Mouse (Mus musculus) cerebellum, postnatal 10 days (tissue): Measurements from ENCODE around the gene Spast.
"Not testable (repeated sequence)": the region's sequence is repeated elsewhere in the genome, so short reads cannot be mapped to it uniquely, and the experiment has no call there.

ENCODE experiments used
- DNase-seq, 2 experiments: peaks; one replicate each; pipeline ENCODE4 v3.0.0; 2021; ENCODE audit warnings: mixed read lengths in 2 of 2

The Spast gene

DNA sequence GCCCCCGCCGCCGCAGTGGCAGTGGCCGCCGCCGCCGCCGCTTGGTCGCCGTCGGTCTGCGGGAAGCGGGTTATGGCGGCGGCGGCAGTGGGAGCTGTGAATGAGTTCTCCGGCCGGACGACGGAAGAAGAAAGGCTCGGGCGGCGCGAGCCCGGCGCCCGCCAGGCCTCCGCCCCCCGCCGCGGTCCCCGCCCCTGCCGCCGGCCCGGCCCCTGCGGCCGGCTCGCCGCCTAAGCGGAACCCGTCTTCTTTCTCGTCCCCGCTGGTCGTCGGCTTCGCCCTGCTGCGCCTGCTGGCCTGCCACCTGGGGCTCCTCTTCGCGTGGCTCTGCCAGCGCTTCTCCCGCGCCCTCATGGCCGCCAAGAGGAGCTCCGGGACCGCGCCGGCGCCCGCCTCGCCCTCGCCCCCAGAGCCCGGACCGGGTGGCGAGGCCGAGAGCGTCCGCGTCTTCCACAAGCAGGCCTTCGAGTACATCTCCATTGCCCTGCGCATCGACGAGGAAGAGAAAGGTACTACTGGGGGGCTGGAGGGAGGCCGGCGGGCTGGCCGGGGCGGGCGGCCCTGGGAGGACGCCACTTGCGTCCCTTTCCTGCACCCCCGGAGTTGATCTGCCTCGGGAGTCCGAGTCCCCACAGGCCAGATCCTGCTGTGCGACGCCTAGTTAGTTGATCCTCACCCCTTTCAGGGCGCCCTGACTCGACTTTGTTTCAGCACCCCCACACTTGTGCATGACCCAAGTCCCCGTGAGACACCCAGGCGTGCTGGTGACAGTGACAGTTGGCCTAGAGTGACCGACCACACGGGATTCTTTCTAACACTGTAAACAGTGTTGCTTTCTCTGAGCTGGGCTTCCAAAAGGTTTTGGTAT is at the start of gene Spast:
Gene Spast, plus strand, starts transcription at position 51 of the 868 bp plus-strand sequence.
- peak; percentile 80 to 82 for DNase-seq

DNA sequence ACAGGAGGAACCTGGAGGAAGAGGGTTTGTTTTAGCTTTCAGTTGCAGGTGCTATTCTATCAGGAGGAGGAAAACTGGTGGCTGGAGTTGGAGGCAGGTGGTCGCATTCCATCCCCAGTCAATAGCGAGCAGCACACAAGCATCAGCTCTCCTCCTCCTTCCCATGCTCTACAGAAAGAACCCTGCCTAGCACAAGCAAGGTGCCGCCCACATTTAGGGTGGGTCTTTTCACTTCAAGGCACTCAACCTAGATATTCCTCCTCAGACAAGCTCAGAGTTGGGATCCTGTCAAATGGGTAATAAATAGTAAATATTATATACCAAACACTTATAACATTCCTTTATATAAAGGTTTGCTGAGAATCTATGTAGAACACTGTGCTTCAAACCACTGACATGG is 48.6 kb upstream of the Spast start:
- DNase-seq = no peak

- DNase-seq = no peak
These were observed 47.9 kb upstream of the Spast start for GRCm38 (mm10) chr17:74290869-74291268.

- no peak for DNase-seq
These were observed 47.0 kb upstream of the Spast start for GRCm38 (mm10) chr17:74291640-74292361.

- DNase-seq = peak; percentile 62 to 65
These were observed 44.9 kb upstream of the Spast start for GRCm38 (mm10) chr17:74293687-74294425.

DNA sequence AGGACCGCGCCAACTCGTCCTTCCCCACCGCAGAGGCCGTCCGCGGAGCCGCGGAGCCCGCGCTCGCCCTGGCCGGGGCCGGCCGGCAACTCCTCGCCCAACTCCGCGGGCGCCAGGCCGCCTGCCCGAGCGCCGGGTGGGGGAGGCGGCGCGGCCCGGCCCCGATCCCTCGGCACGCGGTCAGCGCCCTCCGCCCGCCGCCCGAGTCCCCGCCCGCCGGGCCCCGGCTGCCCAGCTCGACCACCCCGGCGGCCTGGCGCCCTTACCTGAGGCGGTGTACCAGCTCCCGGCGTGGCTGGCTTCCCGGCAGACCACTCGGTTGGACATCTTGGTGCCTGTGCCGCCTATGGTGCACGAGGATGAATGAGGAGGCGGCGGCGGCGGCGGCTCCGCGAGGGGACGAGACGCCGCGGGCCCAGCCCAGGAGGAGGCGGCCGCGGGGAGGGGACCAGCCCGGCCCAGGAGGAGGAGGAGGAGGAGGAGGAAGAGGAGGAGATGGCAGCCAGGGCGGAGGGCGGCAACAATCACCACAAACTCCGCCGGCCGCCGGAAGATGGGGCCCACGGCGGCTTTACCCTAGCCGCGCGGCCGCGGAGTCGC is 44.3 kb upstream of the Spast start:
- DNase-seq = peak; percentile 77 to 83

DNA sequence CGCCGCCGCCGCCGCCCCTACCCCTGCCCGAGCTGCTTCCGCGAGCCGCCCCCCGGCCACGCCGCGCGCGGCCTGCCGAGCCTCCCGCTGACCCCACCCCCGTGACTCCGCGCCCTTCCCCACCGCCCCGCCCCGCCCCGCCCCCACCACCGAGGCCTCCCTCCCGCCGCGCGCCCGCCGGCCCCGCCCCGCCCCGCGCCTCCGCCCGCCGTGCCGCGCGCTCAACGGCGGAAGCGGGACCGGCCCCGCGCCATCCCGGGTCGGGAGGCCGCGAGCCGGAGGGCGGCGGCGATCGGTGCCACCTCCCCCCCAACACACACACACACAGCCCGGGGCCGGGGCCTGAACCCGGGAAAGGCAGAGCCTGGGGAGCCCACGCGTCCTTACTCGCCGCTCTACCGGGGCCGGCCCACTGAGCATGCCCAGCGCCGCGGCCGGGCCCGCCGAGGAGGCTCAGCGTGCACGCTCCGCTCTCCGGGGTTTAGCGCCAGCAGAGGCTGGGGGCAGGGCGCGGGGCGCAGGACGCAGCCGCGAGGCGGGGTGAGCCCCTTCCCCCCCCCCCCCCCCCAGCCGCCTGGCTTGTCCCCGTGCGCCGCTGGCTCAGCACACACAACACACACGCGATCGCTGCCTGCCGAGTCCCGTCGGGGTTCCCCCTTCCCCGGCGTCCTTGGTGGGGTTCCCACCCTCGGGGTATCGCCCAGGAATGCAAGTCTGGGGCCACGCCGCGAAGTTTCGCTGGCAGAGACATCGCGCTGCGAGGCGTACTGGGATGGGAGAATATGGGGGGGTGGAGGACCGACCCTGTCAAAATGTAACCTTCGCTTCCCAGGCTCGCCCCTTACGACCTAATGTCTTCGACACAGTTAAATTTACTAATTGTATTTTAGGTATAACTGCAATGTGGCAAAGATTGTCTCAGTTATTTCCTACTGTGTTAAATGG is 43.5 kb upstream of the Spast start, which contains the start of gene Memo1:
Gene Memo1, minus strand, starts transcription at position 496 of the 945 bp plus-strand sequence.
- DNase-seq = peak; percentile 82 to 87

- DNase-seq = peak; percentile 33 to 35
These were observed 42.5 kb upstream of the Spast start for GRCm38 (mm10) chr17:74296076-74296823.

- not testable (repeated sequence) for DNase-seq
These were observed 41.8 kb upstream of the Spast start for GRCm38 (mm10) chr17:74296991-74297390.

DNA sequence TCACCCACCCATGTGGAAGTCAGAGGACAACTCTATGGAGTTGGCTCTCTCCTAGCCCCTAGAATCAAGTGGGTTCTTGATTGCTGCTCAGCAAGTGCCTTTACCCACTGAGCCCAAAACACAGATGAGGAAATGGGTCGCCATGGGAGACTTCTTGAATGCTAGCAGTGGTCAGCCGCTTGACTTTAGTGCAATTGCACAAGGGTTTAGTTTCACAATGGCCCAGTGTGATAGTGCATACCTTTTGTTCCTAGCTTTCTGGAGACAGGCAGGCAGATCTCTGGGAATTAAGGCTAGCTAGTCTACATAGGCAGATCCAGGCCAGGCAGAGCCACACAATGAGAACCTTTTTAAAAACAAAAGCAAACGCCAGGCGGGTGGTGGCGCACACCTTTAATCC is 38.7 kb upstream of the Spast start:
- no peak for DNase-seq

- no peak for DNase-seq
These were observed 34.7 kb upstream of the Spast start for GRCm38 (mm10) chr17:74304060-74304459.

- no peak for DNase-seq
These were observed 33.2 kb upstream of the Spast start for GRCm38 (mm10) chr17:74305616-74306015.

- DNase-seq = no peak
These were observed 32.8 kb upstream of the Spast start for GRCm38 (mm10) chr17:74306021-74306420.

DNA sequence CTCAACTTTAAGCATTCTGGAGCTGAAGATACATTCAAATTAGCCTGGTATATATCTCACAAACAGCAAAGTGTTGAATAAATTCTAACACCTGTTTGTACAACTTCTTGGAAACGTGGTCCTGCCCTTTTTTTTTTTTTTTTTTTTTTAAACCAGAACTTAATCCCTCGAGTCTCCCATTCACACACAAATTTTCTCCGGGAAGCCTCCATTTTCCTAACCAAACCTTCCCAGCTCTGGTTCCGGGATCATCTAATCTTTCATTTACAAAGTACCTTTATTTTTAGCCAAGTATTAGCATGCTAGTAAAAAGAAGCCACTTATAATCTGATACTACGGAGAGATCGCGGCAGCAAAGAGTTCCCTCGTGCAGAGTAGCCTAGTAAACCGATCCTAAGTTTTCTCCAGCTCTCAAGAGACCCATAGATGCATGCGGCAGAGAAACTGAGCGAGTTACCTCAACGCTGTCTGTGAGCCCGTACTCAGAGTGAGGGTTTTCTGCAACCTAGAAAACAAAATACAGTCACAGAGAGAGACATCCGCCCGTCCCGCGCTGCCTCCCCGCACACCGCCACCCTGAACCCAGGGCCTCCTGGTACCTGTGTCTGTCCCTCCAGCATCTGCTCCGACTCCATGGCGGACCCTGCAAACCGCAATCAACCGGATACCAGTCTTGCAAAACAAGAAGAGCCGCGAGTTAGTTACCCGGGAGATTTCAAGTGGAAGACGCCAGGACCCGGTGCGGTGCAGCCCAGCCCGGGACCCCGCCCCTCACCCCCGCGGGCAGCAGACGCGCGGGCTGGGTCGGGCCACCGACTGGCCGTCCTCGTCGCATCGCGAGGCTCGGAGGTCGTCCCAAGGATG is 23.1 kb upstream of the Spast start:
- DNase-seq = no peak

- DNase-seq = peak; percentile 90 to 92
These were observed 22.4 kb upstream of the Spast start for GRCm38 (mm10) chr17:74316309-74316863.

DNA sequence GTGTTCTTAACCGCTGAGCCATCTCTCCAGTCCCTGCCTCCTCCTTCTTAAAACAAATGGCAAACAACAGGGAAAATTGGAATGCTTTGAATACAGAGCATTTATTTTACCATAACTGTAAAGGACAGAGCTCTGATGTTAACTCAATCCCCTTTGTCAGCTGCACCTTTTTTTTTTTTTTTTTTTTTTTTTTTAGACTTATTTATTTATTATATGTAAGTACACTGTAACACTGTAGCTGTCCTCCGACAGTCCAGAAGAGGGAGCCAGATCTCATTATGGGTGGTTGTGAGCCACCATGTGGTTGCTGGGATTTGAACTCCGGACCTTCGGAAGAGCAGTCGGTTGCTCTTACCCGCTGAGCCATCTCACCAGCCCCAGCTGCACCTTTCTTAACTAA is 20.1 kb upstream of the Spast start:
- DNase-seq = no peak

DNA sequence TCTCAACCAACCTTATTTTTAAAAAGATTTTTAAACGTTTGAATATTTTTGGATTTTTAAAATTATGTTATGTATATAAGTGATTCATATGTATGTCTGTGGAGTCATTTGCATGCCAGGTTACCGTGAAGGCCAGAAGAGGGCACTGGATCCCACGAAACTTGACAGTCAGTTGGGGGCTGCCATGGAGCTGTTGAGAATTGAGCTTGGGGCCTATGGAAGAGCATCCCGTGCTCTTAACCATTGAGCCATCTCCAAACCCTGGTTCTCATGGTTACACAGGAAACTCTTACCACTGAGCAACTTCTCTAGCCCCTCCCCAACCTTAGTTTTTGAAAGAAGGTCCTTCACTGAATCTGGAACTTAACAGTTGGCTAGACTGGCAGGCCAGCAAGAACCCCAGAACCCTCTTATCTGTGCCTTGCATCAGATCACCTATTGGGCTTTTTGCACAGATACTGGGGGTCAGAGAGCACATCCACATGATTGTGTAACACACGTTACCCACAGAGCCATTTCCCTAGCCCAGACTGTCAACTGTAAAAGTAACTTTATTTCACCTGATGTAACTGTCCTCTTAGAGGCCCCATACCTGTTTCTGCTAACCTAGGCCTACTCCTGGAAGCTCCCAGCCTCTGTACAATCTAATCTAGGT is 16.3 kb upstream of the Spast start:
- DNase-seq = peak; percentile 35 to 44

DNA sequence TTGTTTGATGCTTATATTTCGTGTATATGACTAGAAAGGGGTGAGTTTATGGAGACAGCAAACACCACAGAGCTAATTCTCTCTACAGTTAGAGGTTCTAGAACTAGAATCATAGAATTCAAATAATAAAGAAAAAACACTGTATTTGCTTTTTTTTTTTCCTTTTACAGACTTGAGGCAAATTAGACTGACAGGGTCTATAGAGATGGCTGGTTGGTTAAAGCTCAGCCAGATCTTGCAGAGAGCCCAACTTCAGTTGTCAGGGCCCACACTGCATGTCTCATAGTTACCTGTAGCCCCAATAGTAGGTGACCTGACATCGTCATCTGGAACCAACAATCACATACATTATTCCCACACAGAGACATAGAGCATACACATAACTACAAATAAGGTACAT is 14.9 kb upstream of the Spast start, which contains the start of gene Dpy30:
Gene Dpy30, minus strand, starts transcription at position 101 of the 400 bp plus-strand sequence.
- DNase-seq = no peak

GRCm38 (mm10) chr17:74327195-74327594 is 11.6 kb upstream of the Spast start:
- DNase-seq = not testable (repeated sequence)
